Mouse (Mus musculus) forebrain, embryonic 11.5 days (tissue): ENCODE measurements at regions not wholly inside any gene's neighbourhood (a gene's known extent, or its start where the extent isn't known, plus 50 kb on each side); places are given as distances from the start of the nearest gene placed in this dataset.

Experiments used
- ATAC-seq: fragments of 200-750 bp; cut with Nextera tagmentation; replicated peaks from 2 replicates; pipeline ENCODE4 v1.8.0; 2017; ENCODE audit warnings: moderate TSS enrichment; ENCODE audit not compliant: low FRiP score
- DNase-seq: peaks from one replicate; pipeline ENCODE4 v3.0.0-alpha.2; 2017; ENCODE audit warnings: low spot score
- H3K27ac ChIP-seq: fragments of 300-500 bp; sonication (generic); 2 replicates; pipeline ENCODE4 v1.5.1; 2014; ENCODE audit warnings: low read depth, low read length
- H3K27me3 ChIP-seq: fragments of 300-500 bp; sonication (generic); 2 replicates; pipeline ENCODE4 v1.6.1; 2014; ENCODE audit warnings: mild to moderate bottlenecking, low read length, mixed read lengths; ENCODE audit not compliant: control insufficient read depth, insufficient read depth
- H3K36me3 ChIP-seq: fragments of 300-500 bp; sonication (generic); 2 replicates; pipeline ENCODE4 v1.6.1; 2014; ENCODE audit warnings: mild to moderate bottlenecking, low read length, moderate library complexity, mixed read lengths; ENCODE audit not compliant: control insufficient read depth, insufficient read depth
- H3K4me1 ChIP-seq: fragments of 300-500 bp; sonication (generic); replicated peaks from 2 replicates; pipeline ENCODE4 v1.6.1; 2014; ENCODE audit warnings: low read length, mixed read lengths; ENCODE audit not compliant: control insufficient read depth, insufficient read depth
- H3K4me2 ChIP-seq: fragments of 300-500 bp; sonication (generic); 2 replicates; pipeline ENCODE4 v1.6.1; 2014; ENCODE audit warnings: low read depth, mild to moderate bottlenecking, low read length, moderate library complexity, mixed read lengths; ENCODE audit not compliant: severe bottlenecking
- H3K4me3 ChIP-seq: fragments of 300-500 bp; sonication (generic); 2 replicates; pipeline ENCODE4 v1.5.1; 2014; ENCODE audit warnings: low read depth, low read length
- H3K9ac ChIP-seq: fragments of 300-500 bp; sonication (generic); 2 replicates; pipeline ENCODE4 v1.6.1; 2014; ENCODE audit warnings: low read length
- H3K9me3 ChIP-seq: fragments of 300-500 bp; sonication (generic); 2 replicates; pipeline ENCODE4 v1.6.1; 2016; ENCODE audit warnings: low read length, mixed read lengths; ENCODE audit not compliant: control insufficient read depth
- WGBS: fragments of 180-500 bp; shearing (Covaris S2); extraction: QIAGEN DNeasy Blood & Tissue Kit; methylation state at CpG from one replicate; pipeline ENCODE4 v1.1.7; 2014; 5-methylcytosine and 5-hydroxymethylcytosine counted together

DNA sequence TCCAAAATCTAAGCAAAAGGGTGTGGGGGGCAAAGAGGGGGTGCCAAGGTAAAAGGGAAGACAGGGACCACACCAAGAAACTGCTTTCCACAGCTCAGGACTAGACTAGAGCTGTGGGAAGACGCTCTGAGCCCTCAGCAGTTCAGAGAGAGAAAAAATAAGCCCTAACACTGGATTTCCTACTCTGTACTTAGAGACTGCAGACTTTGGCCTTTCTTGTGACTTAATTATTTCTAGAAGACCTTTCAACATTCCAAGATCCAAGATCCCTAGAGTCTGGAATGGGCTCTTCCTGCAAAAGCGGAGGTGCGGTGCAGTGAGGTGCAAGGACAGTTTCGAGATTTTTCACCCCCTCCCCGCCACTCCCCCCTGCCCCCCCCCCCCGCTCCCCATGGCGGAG lies 141.3 kb downstream of the Nkx6-1 start:
- Histone ChIP-seq H3K4me3 (no peak overlapping the region), H3K9me3 (no peaks in the 10 kb centered on the region)
- no peak for DNase-seq

DNA sequence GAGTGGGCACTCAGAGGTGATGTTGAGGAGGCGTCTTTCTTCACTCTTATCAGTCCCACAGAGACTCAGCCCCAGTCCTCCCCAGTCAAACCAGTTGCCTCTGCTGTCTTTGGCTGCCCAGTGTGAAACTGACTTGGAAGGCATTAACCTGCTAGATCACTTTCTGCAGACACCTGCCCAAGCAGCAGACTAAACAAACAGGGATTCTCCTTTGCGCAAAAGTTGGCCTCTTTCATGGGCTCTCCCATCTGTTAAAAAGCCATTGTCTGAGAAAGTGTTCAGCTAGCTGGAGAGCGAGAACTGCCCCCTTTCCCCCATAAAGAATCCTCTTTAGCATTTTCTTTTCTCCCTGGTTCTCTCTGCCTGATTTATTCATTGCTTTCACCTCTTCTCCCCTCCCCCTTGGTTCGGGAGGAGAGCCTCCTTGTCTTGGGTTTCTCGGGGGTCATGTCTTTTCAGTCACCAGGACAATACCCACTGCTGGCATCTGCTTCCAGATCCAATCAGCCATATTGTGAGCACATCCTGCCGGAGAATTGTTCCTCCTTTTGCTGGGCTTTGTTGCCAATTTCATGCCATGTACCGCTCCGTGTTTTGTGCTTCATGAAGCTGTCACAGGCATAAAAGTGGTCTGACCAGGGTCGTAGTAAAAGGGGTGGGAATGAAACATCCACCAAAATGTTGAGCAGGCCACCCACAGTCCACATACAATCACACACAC lies 143.7 kb downstream of the Nkx6-1 start:
- H3K4me3 ChIP-seq: no peak overlapping the region
- no peak overlapping the region for H3K27ac ChIP-seq
- no peak; the same call in 1 of the 2 replicates for ATAC-seq

More for the DNA sequence above, 141.3 kb downstream of the Nkx6-1 start:
- Histone ChIP-seq H3K9ac (no peak overlapping the region), H3K27me3 (peaks cover 90% of the 10 kb centered on the region), H3K4me2 (no peak overlapping the region), H3K4me1 (peaks cover 10% of the 10 kb centered on the region; the same call in 1 of the 2 replicates), H3K27ac (no peak overlapping the region), H3K36me3 (no peaks in the 10 kb centered on the region)
- 20% methylated on average over 7 of the region's 7 CpGs for WGBS
- no peak for ATAC-seq

DNA sequence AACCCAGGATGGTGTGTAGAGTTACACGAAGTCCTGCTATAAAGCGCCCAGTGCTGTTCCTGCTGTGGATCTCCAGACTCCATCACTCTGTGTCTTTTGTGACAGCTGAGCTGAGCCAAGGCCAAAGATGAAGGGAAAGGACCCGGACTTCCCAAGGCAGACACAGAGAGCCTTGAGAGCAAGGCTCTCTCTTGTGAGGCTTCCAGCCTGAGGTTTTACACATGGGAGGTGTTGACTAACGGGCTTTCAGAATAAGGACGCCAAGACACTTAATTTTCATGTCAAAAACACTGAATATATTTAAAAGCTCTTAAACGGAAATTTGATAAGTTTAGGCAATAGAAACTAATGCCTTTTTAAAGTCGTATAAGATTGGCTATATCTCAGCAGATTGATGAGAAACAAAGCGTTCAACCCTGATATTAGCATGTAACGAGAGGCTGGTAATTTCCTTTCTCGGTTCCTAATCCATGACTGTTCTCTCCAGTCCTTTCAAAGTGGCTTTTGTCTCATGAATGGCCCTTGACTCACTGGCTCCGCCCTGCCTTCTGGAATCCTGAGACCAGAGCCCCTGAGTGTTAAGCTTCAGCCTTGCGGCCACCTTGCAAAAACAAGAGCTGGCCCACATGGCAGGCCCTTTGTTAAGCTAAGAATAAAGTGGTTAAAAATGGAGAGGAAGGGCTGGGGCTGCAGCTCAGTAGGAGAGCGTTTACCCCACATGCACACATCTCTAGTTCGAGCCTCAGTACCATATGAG lies 145.8 kb downstream of the Nkx6-1 start:
- 9% methylated on average over 14 of the region's 14 CpGs for WGBS
- peaks cover 10% of the 10 kb centered on the region; the same call in 1 of the 2 replicates for H3K4me1 ChIP-seq
- peak; percentile 72; the same call in 1 of the 2 replicates for ATAC-seq
- no peak overlapping the region for H3K27ac ChIP-seq
- no peak overlapping the region for H3K4me2 ChIP-seq
- no peaks in the 10 kb centered on the region for H3K9me3 ChIP-seq
- peak; percentile 72 for DNase-seq
- peaks cover 70% of the 10 kb centered on the region for H3K27me3 ChIP-seq
- no peaks in the 10 kb centered on the region for H3K36me3 ChIP-seq
- no peak overlapping the region for H3K4me3 ChIP-seq
- H3K9ac ChIP-seq: no peak overlapping the region

More for the DNA sequence above, 143.7 kb downstream of the Nkx6-1 start:
- Histone ChIP-seq H3K4me1 (peaks cover 10% of the 10 kb centered on the region; the same call in 1 of the 2 replicates), H3K9ac (no peak overlapping the region), H3K36me3 (no peaks in the 10 kb centered on the region), H3K4me2 (no peak overlapping the region), H3K9me3 (no peaks in the 10 kb centered on the region), H3K27me3 (peaks cover 85% of the 10 kb centered on the region)
- DNase-seq: no peak
- 9% methylated on average over 9 of the region's 9 CpGs for WGBS

DNA sequence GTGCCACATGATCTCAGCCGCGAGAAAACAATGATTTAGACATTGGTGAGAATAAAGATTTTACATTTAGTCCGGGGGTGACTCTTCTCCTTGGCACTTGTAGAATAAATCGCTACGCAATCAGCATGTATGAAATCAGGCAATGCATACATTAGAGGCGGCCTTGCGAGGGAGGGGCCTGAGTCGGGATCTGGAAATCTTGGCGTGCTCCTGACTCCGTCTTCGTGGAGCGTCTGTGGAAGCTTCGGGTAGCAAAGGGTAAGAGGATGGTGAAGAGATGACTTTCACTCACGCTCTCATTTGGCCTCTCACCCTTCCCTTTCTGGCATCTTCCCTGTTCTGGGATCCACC lies 167.1 kb downstream of the Nkx6-1 start:
- Histone ChIP-seq H3K9me3 (no peaks in the 10 kb centered on the region), H3K4me3 (no peak overlapping the region), H3K4me2 (no peak overlapping the region), H3K27me3 (no peaks in the 10 kb centered on the region), H3K9ac (no peak overlapping the region), H3K36me3 (no peaks in the 10 kb centered on the region), H3K4me1 (no peaks in the 10 kb centered on the region), H3K27ac (no peak overlapping the region)
- DNase-seq: no peak
- no peak for ATAC-seq
- 93% methylated on average over 14 of the region's 14 CpGs for WGBS

DNA sequence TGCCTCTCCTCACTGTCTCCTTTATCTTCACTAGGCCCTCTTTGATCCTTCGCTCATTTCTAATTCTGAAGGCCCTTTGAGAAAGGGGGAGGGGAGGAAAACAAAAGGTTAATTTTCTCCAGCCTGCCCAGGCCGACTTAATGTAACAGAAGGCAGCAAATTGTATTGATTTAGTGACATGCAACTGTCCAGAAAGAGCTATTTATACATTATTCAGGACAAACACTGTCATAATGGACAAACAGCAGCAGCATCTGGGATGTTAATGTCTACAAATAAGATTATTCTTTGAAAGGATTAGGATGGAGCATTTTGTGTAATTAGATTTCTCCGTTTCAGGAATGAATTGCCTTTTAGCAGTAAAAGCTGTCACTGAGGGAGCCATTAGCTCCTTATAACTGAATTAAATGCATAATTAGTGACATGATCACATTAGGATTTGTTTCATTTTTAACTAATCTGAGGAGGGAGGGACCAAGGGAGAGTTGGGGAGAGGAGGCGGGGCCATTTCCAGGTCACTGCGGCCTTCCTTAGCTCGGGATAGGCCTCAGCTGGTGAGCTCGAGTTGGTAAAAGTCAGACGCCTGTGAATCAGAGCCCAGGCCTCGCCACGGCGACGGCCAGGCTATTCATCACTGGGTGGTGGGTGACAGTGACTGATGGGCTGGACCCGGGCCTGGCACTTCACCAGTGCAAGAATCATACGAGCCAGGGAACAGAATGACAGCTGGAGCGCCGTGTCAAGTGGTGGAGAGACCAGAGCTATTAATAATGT lies 167.7 kb downstream of the Nkx6-1 start:
- DNase-seq (no peak), ATAC-seq (no peak)
- Histone ChIP-seq H3K36me3 (no peaks in the 10 kb centered on the region), H3K4me1 (no peaks in the 10 kb centered on the region), H3K27ac (no peak overlapping the region), H3K9me3 (no peaks in the 10 kb centered on the region), H3K27me3 (no peaks in the 10 kb centered on the region), H3K4me3 (no peak overlapping the region), H3K4me2 (no peak overlapping the region), H3K9ac (no peak overlapping the region)
- 67% methylated on average over 16 of the region's 16 CpGs for whole genome bisulfite sequencing

DNA sequence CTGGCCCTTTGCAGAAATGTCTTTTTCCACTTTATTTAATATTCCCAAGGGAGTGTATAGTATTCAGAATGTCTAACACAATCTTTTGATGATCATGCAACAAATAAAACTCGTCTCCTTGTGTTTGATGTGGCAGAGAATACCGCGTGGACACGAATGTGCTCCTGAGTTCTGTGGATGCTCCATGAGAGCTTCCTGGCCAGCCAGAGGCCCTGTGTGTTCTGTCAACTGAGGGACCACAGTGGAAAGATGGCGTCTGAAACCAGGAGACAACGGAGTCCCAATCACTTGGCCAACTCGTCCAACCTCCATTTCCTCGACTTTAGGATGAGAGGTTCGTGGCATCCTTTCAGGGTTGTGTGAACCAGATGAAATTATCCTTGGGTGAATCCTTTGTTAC lies 168.6 kb downstream of the Nkx6-1 start:
- H3K27me3 ChIP-seq: no peaks in the 10 kb centered on the region
- no peak overlapping the region for H3K4me3 ChIP-seq
- H3K9me3 ChIP-seq: no peaks in the 10 kb centered on the region
- no peak overlapping the region for H3K9ac ChIP-seq
- 95% methylated on average over 9 of the region's 9 CpGs for WGBS
- no peaks in the 10 kb centered on the region for H3K4me1 ChIP-seq
- H3K4me2 ChIP-seq: no peak overlapping the region
- no peaks in the 10 kb centered on the region for H3K36me3 ChIP-seq
- ATAC-seq: no peak
- H3K27ac ChIP-seq: no peak overlapping the region
- DNase-seq: no peak

DNA sequence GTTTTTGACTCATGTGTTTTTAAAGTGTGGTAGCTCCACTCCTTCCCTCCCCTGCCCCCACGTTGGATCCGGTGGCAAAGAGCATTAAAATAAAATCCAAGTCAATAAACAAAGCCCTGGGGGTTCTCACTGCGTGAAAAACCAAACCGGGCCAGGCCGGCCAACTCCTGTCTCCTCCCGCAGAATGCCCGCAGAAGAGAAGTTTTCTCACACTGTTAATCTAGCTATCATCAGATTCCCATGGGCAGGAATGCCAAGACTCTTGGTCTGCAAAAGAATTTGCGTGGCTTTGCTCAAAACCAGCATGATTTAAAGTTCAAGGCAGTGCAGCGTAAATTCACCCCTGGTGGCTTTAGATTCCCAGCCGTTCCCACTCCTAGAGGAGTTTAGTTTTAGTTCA lies 219.0 kb downstream of the Nkx6-1 start:
- Histone ChIP-seq H3K4me3 (no peak overlapping the region), H3K9ac (no peak overlapping the region), H3K27ac (no peak overlapping the region), H3K9me3 (no peaks in the 10 kb centered on the region), H3K36me3 (no peaks in the 10 kb centered on the region), H3K27me3 (no peaks in the 10 kb centered on the region), H3K4me2 (no peak overlapping the region), H3K4me1 (no peaks in the 10 kb centered on the region)
- no peak for DNase-seq
- ATAC-seq: no peak
- 50% methylated on average over 10 of the region's 10 CpGs for WGBS

DNA sequence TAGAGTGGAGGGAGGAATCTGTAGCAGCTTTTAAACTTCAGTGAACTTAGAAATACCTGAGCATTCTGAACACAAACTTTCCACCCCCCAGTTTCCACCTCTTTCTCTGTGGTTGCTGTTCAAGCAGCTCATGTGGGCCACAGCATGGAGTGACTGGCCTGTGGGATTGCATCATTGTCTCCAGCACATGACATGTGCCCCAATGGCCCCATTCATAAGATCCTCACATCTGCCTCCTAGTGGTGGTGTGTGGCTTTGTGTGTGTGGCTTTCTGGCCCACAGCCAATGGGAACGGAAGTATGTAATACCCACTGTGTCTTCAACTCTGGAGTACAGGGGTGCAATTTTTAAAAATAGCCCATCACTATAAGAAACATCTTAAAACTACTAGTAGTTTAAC lies 223.0 kb downstream of the Nkx6-1 start:
- no peaks in the 10 kb centered on the region for H3K27me3 ChIP-seq
- H3K9me3 ChIP-seq: no peaks in the 10 kb centered on the region
- no peak for DNase-seq
- no peak overlapping the region for H3K4me3 ChIP-seq
- H3K27ac ChIP-seq: no peak overlapping the region
- no peaks in the 10 kb centered on the region for H3K4me1 ChIP-seq
- no peak overlapping the region for H3K4me2 ChIP-seq
- no peak overlapping the region for H3K9ac ChIP-seq
- 85% methylated on average over 1 of the region's 1 CpGs for WGBS
- no peaks in the 10 kb centered on the region for H3K36me3 ChIP-seq
- ATAC-seq: no peak
